Mouse (Mus musculus): ENCODE measurements at regions not wholly inside any gene's neighbourhood (a gene's known extent, or its start where the extent isn't known, plus 50 kb on each side); places are given as distances from the start of the nearest gene placed in this dataset.

DNA sequence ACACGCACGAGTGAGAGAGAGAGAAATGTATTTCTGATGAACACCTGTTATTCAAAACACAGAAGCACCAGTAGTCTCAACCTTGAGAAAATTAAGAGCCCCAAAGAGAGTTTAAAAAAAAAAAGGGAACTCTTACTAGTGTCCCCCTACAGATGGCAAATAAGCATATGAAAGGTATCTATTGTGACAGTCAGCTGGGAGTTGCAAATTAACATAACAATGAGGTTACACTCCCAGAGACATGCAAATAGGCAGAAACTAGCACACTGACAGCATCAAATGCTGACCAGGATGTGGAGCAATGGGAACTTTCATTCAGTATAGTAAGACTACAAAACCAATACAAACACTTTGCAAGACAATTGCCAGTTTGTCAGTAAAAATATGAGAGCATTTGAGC is 619.1 kb upstream of the Zeb2 start:
- no peak overlapping the region for H3K27ac ChIP-seq (ENCODE audit: low read depth, low read length)
- H3K9me3 ChIP-seq (ENCODE audit: low read length), result 0 out of 2 replicates have a peak, but pooled peaks cover 4% of the 10 kb centered on the region
- no peak overlapping the region for H3K4me2 ChIP-seq (ENCODE audit: low read depth)
- H3K9ac ChIP-seq, result no peak overlapping the region
- no peak for TF ChIP-seq CTCF (IDR thresholded peaks at IDR 0.05; ENCODE audit: low read depth)
- WGBS, result 33% methylated on average over 2 of the region's 2 CpGs
- H3K36me3 ChIP-seq (ENCODE audit: insufficient read depth), result no peaks in the 10 kb centered on the region
- no peaks in the 10 kb centered on the region for H3K4me1 ChIP-seq (ENCODE audit: insufficient read depth)
- no peaks in the 10 kb centered on the region for H3K27me3 ChIP-seq (ENCODE audit: insufficient read depth, low read length)
- no peak for DNase-seq
- H3K4me3 ChIP-seq (ENCODE audit: low read depth, low read length), result no peak overlapping the region
- no peak for ATAC-seq

DNA sequence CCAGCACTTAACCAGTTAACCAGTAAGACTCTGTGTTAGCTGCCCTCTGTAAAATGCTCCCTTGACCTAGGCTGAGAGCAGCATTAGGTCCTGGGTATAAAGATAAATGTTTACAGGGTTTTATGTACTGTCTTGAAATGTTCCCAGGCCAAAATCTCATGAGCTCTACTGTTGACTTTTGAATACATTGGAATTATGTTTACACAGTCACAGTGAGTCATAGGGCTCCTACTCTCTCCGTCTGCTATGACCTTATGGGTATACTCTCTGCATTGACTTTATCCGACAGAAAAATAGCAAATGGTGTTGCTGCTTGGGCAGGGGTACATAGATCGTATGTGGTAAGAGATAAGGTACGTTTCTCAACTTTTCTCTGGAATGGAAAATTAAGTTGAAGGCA is 596.8 kb upstream of the Zeb2 start:
- WGBS, result 93% methylated on average over 4 of the region's 4 CpGs
- H3K27me3 ChIP-seq (ENCODE audit: insufficient read depth, low read length), result no peaks in the 10 kb centered on the region
- DNase-seq (no peak), ATAC-seq (no peak)
- no peaks in the 10 kb centered on the region for H3K9me3 ChIP-seq (ENCODE audit: low read length)
- no peaks in the 10 kb centered on the region for H3K36me3 ChIP-seq (ENCODE audit: insufficient read depth)
- no peak overlapping the region for H3K4me2 ChIP-seq (ENCODE audit: low read depth)
- no peaks in the 10 kb centered on the region for H3K4me1 ChIP-seq (ENCODE audit: insufficient read depth)
- TF ChIP-seq CTCF (IDR thresholded peaks at IDR 0.05; ENCODE audit: low read depth), result no peak
- no peak overlapping the region for H3K27ac ChIP-seq (ENCODE audit: low read depth, low read length)
- no peak overlapping the region for H3K4me3 ChIP-seq (ENCODE audit: low read depth, low read length)
- H3K9ac ChIP-seq, result no peak overlapping the region

DNA sequence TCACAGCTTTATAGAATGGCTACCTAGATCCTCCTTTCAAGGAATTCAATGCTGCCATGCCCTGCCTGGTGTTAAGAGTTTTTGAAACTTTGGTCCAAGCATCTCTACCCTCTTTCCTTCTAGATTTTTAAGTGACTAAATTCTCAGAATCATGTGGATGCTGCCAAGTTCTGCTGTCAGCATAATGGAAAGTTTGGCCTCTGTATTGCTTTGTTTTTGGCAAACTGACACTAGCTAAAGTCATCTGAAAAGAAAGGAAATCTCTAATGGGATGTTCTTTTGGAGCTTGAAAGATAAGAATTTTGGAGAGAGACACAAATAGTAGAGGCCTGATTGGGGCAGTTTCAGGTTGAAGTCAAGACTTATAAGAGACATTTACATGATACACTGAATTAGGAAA is 589.8 kb upstream of the Zeb2 start:
- H3K36me3 ChIP-seq (ENCODE audit: insufficient read depth), result no peaks in the 10 kb centered on the region
- no peak overlapping the region for H3K4me3 ChIP-seq (ENCODE audit: low read depth, low read length)
- H3K9me3 ChIP-seq (ENCODE audit: low read length), result no peaks in the 10 kb centered on the region
- no peak for TF ChIP-seq CTCF (IDR thresholded peaks at IDR 0.05; ENCODE audit: low read depth)
- no peak overlapping the region for H3K9ac ChIP-seq
- ATAC-seq, result no peak
- H3K4me2 ChIP-seq (ENCODE audit: low read depth), result no peak overlapping the region
- no peak overlapping the region for H3K27ac ChIP-seq (ENCODE audit: low read depth, low read length)
- no peak for DNase-seq
- H3K4me1 ChIP-seq (ENCODE audit: insufficient read depth), result no peaks in the 10 kb centered on the region
- H3K27me3 ChIP-seq (ENCODE audit: insufficient read depth, low read length), result no peaks in the 10 kb centered on the region

DNA sequence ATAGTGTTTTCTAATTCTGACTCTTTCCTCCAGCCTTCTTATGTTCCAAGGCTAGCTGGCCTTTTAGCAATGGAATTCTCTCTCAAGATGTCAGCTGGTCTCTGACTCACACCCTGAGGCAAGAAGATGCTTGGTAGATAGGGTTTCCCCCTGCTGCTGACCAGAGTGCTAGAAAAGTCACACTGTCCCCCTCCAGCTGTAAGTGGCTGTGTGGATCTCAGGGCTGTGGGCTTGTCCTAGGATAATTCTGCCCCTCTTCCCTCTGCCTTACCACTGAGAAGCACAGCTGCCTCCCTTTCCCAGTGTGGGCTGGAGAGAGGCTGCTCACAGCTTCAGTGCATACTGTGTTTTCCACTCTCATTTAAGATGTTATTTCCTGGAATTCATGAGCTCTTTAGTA is 585.3 kb upstream of the Zeb2 start:
- no peak overlapping the region for H3K4me2 ChIP-seq (ENCODE audit: low read depth)
- H3K4me3 ChIP-seq (ENCODE audit: low read depth, low read length), result no peak overlapping the region
- no peak overlapping the region for H3K9ac ChIP-seq
- no peaks in the 10 kb centered on the region for H3K27me3 ChIP-seq (ENCODE audit: insufficient read depth, low read length)
- DNase-seq (no peak), ATAC-seq (no peak)
- no peak for TF ChIP-seq CTCF (IDR thresholded peaks at IDR 0.05; ENCODE audit: low read depth)
- H3K9me3 ChIP-seq (ENCODE audit: low read length), result no peaks in the 10 kb centered on the region
- H3K27ac ChIP-seq (ENCODE audit: low read depth, low read length), result no peak overlapping the region
- H3K4me1 ChIP-seq (ENCODE audit: insufficient read depth), result no peaks in the 10 kb centered on the region
- H3K36me3 ChIP-seq (ENCODE audit: insufficient read depth), result no peaks in the 10 kb centered on the region

DNA sequence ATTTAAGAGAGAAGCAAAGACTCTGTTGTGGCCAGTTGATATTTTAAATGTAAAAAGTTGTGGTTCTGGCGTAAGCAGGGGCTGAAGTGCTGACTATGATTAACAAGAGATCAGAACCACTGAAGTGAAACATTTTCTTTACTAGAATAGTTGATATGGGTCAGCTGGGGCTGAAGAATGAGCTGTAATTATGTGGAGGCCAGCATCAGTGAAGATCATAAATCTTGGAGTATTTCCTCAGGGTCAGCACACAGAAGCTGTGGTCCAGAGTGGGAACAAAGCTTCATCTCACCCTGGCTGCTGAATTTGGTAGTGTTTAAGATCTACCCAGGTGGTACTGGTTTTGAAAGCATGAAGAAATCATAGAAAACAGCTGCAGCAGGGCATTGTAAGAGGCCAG is 583.4 kb upstream of the Zeb2 start:
- H3K27ac ChIP-seq (ENCODE audit: low read depth, low read length), result no peak overlapping the region
- 93% methylated on average over 1 of the region's 1 CpGs for WGBS
- no peaks in the 10 kb centered on the region for H3K36me3 ChIP-seq (ENCODE audit: insufficient read depth)
- H3K9ac ChIP-seq, result no peak overlapping the region
- no peak overlapping the region for H3K4me2 ChIP-seq (ENCODE audit: low read depth)
- H3K27me3 ChIP-seq (ENCODE audit: insufficient read depth, low read length), result no peaks in the 10 kb centered on the region
- H3K4me3 ChIP-seq (ENCODE audit: low read depth, low read length), result no peak overlapping the region
- no peaks in the 10 kb centered on the region for H3K9me3 ChIP-seq (ENCODE audit: low read length)
- DNase-seq (no peak), ATAC-seq (no peak)
- H3K4me1 ChIP-seq (ENCODE audit: insufficient read depth), result no peaks in the 10 kb centered on the region
- TF ChIP-seq CTCF (IDR thresholded peaks at IDR 0.05; ENCODE audit: low read depth), result no peak

DNA sequence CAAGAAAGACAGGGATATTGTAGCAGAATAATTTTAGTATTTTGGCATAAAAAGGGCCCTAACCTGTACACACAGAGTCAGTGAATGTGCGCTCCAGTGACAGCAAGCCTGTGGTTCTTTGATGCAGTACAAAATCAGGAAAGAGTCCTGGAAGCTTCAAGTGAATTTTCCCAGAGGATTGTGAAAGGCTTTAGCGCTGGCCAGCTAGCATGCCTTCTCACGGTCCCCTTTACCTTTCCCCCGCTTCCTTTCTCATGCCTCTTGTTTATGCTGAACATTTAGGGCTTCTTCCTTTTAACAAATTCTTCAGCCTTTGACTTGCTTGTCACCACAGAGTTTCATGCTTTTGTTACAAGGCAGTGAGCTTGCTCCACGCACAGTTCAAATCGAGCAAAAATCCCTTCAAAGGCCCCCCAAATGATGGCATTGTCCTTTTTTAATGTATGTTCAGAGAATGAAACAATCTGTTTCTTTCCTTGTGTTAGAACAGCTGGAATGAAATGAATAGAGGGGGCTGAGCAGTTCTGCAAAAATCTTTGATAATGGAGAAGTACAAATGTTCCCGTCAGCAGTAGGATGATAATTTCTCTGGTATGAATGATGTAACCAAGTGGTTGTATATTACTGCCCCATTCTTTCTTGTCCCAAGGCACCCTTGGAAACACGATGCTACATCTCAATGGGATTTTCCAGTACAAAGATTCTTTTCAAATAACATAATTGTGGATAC is 576.3 kb upstream of the Zeb2 start:
- no peak for DNase-seq
- Histone ChIP-seq H3K9me3 (ENCODE audit: low read length) (no peaks in the 10 kb centered on the region), H3K27ac (ENCODE audit: low read depth, low read length) (no peak overlapping the region), H3K9ac (no peak overlapping the region), H3K4me2 (ENCODE audit: low read depth) (no peak overlapping the region), H3K27me3 (ENCODE audit: insufficient read depth, low read length) (no peaks in the 10 kb centered on the region), H3K36me3 (ENCODE audit: insufficient read depth) (no peaks in the 10 kb centered on the region), H3K4me1 (ENCODE audit: insufficient read depth) (no peaks in the 10 kb centered on the region), H3K4me3 (ENCODE audit: low read depth, low read length) (no peak overlapping the region)
- no peak for ATAC-seq
- no peak for TF ChIP-seq CTCF (IDR thresholded peaks at IDR 0.05; ENCODE audit: low read depth)
- WGBS, result 14% methylated on average over 8 of the region's 8 CpGs

DNA sequence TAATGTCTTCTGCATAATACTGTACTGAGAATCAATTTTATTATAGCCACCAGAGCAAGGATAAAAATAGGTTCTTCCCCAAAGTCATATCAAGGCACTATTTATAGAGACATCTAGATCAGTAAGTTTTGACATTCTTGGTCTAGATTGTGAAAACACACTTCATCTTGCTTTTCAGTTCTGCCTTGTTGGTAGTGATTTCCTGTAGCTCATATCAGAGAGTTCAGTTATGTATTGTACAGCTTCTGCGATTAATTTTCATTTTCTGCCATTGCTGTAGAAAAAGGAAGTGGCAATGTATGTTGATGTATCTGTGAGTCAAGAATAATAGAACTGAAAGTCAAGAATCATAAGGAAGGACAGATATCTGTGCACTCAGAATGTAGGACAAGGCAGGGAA is 575.6 kb upstream of the Zeb2 start:
- ATAC-seq (no peak), DNase-seq (no peak)
- H3K9ac ChIP-seq, result no peak overlapping the region
- H3K4me3 ChIP-seq (ENCODE audit: low read depth, low read length), result no peak overlapping the region
- H3K9me3 ChIP-seq (ENCODE audit: low read length), result no peaks in the 10 kb centered on the region
- H3K36me3 ChIP-seq (ENCODE audit: insufficient read depth), result no peaks in the 10 kb centered on the region
- H3K4me1 ChIP-seq (ENCODE audit: insufficient read depth), result no peaks in the 10 kb centered on the region
- WGBS, result 89% methylated on average over 1 of the region's 1 CpGs
- no peaks in the 10 kb centered on the region for H3K27me3 ChIP-seq (ENCODE audit: insufficient read depth, low read length)
- H3K27ac ChIP-seq (ENCODE audit: low read depth, low read length), result no peak overlapping the region
- TF ChIP-seq CTCF (IDR thresholded peaks at IDR 0.05; ENCODE audit: low read depth), result no peak
- H3K4me2 ChIP-seq (ENCODE audit: low read depth), result no peak overlapping the region

Measured in forebrain, postnatal 0 days (tissue).